Comparison of ENCODE assay signal across 8 mouse cellular contexts in genomic region chr4:40851031-40851762, GRCm38 (mm10). TPM values are rescaled to one million over a fixed set of nuclear protein-coding genes. Genes with fewer than 3 reads are reported as not detected.
DNase-seq lines count a peak whose midpoint lies in the region; ATAC-seq and TF ChIP-seq lines count a peak whose summit lies in the region.

No protein-coding gene starts in this region.

- peak overlapping the region; percentile 26; the same call in 1 of the 2 replicates for H3K27ac ChIP-seq in testis, adult 2 months (ENCODE audit: control insufficient read depth, insufficient read depth, low read depth, low read length)
- peak overlapping the region; percentile 97 for H3K27ac ChIP-seq in heart, embryonic 15.5 days
- peak overlapping the region; percentile 98 for H3K27ac ChIP-seq in liver, postnatal 0 days (ENCODE audit: low read depth)

- intact Hi-C loops in left cerebral cortex, postnatal 14 days (cut with DNase I), result no loop called here

- H3K4me3 ChIP-seq in testis, adult 2 months (ENCODE audit: control insufficient read depth, low read depth, low read length), result peak overlapping the region; percentile 34
- peak overlapping the region; percentile 79 for H3K4me3 ChIP-seq in heart, embryonic 15.5 days
- peak overlapping the region; percentile 88 for H3K4me3 ChIP-seq in liver, postnatal 0 days (ENCODE audit: low read depth, low read length)

- no peaks in the 10 kb centered on the region for H3K9me3 ChIP-seq in heart, embryonic 15.5 days (replicated peaks)
- no peaks in the 10 kb centered on the region for H3K9me3 ChIP-seq in liver, postnatal 0 days (ENCODE audit: low read length)

- no peak for TF ChIP-seq POLR2A in testis, adult 2 months (IDR thresholded peaks at IDR 0.05; ENCODE audit: control insufficient read depth, low read depth, low read length)

- TF ChIP-seq EP300 in liver, postnatal 0 days (IDR thresholded peaks at IDR 0.05; ENCODE audit: low read depth), result no peak

- H3K4me1 ChIP-seq in testis, adult 2 months (ENCODE audit: control insufficient read depth, insufficient read depth, low read length), result peaks cover 16% of the 10 kb centered on the region
- peaks cover 55% of the 10 kb centered on the region for H3K4me1 ChIP-seq in heart, embryonic 15.5 days (replicated peaks)
- H3K4me1 ChIP-seq in liver, postnatal 0 days (ENCODE audit: insufficient read depth), result peaks cover 51% of the 10 kb centered on the region

- peak overlapping the region; percentile 97 for H3K9ac ChIP-seq in heart, embryonic 15.5 days
- peak overlapping the region; percentile 97 for H3K9ac ChIP-seq in liver, postnatal 0 days (replicated peaks)

- H3K4me2 ChIP-seq in heart, embryonic 15.5 days, result peak overlapping the region; percentile 73
- peak overlapping the region; percentile 78 for H3K4me2 ChIP-seq in liver, postnatal 0 days (ENCODE audit: low read depth, low read length)

- whole genome bisulfite sequencing in heart, embryonic 15.5 days, result 43% methylated on average over 6 of the region's 6 CpGs
- 21% methylated on average over 6 of the region's 6 CpGs for WGBS in liver, postnatal 0 days (ENCODE audit: insufficient replicate concordance)

- no peak for TF ChIP-seq CTCF in testis, adult 2 months (IDR thresholded peaks at IDR 0.05; ENCODE audit: control insufficient read depth, insufficient read depth, insufficient replicate concordance, low read depth, low read length)
- no peak for TF ChIP-seq CTCF in liver, postnatal 0 days (IDR thresholded peaks at IDR 0.05; ENCODE audit: low read depth)

- no peak for ATAC-seq in heart, embryonic 15.5 days (replicated peaks; ENCODE audit: insufficient number of reproducible peaks, insufficient read depth, low FRiP score, low read depth)
- ATAC-seq in liver, postnatal 0 days, result peak; percentile 6

- no peaks in the 10 kb centered on the region for H3K36me3 ChIP-seq in testis, adult 2 months (ENCODE audit: control insufficient read depth, insufficient read depth, low read length)
- no peaks in the 10 kb centered on the region for H3K36me3 ChIP-seq in heart, embryonic 15.5 days
- H3K36me3 ChIP-seq in liver, postnatal 0 days (replicated peaks; ENCODE audit: insufficient read depth, low read length), result peaks cover 14% of the 10 kb centered on the region

- no peaks in the 10 kb centered on the region for H3K27me3 ChIP-seq in testis, adult 2 months (ENCODE audit: control insufficient read depth, insufficient read depth, low read length)
- no peaks in the 10 kb centered on the region for H3K27me3 ChIP-seq in heart, embryonic 15.5 days
- no peaks in the 10 kb centered on the region for H3K27me3 ChIP-seq in liver, postnatal 0 days (ENCODE audit: insufficient read depth, low read length)

- no peak for DNase-seq in testis, postnatal 10 days (ENCODE audit: low spot score)
- DNase-seq in liver, postnatal 0 days, result no peak
- DNase-seq in urinary bladder, postnatal 4 days (ENCODE audit: low spot score in 2 of 2), result no peak
- no peak for DNase-seq in gastrocnemius, postnatal 10 days
- no peak for DNase-seq in left cerebral cortex, postnatal 14 days (ENCODE audit: low spot score in 2 of 2)
- no peak for DNase-seq in right cerebral cortex, postnatal 14 days

RNA-seq across cellular contexts. Expression of gene B4galt1, which starts 2.6 kb away (rescaled TPM):
- polyA plus RNA-seq in testis, adult 2 months (2012; rRNA removed), result 9.7 and 10.3 TPM in 2 replicates
- 53.7 and 59.5 TPM in 2 replicates for polyA plus RNA-seq in heart, embryonic 15.5 days (2015; fragmentation: Nextera tagmentation; extraction: Ambion mirVana)
- polyA plus RNA-seq in liver, postnatal 0 days (2015; fragmentation: Nextera tagmentation; extraction: Ambion mirVana), result 26.4 and 30.2 TPM in 2 replicates
- 10 to 100 TPM; 52.0 to 58.6 TPM for total RNA-seq in gastrocnemius, postnatal 10 days (2021)
- 1 to 10 TPM; 6.5 to 9.0 TPM for total RNA-seq in left cerebral cortex, postnatal 14 days (2021)

Comparison
In these comparisons a context has a peak if more than half of its experiments do, and no peak if none do; other contexts are left out.
1. H3K27ac ChIP-seq: peak in every context shown above with its lines; median percentile 98 in liver, postnatal 0 days; 97 in heart, embryonic 15.5 days; 26 in testis, adult 2 months.
2. H3K4me3 ChIP-seq: peak in every context shown above with its lines; median percentile 88 in liver, postnatal 0 days; 79 in heart, embryonic 15.5 days; 34 in testis, adult 2 months.